Mouse (Mus musculus) cerebellum, adult 2 months (tissue): ENCODE data around the gene Clmp.

Source experiments
- CTCF ChIP-seq: fragments of 200-500 bp; IDR thresholded peaks from 2 replicates; pipeline ENCODE4 v1.5.1; 2011; ENCODE audit warnings: low read depth, mild to moderate bottlenecking, control low read depth, low read length, moderate library complexity, borderline replicate concordance; ENCODE audit not compliant: insufficient read depth
- POLR2A ChIP-seq: fragments of 200-500 bp; IDR thresholded peaks from 2 replicates; pipeline ENCODE4 v1.6.1; 2011; ENCODE audit warnings: low read length, control low read depth, borderline replicate concordance; ENCODE audit not compliant: insufficient read depth

GRCm38 (mm10) chr9:40817325-40818028 is 131.7 kb downstream of the Clmp start:
- TF ChIP-seq CTCF (no peak), POLR2A (no peak)
